Mouse (Mus musculus) forebrain, embryonic 13.5 days (tissue): ENCODE results near the gene Cnih3. TPM values are rescaled to one million over a fixed set of nuclear protein-coding genes. Genes with fewer than 3 reads are reported as not detected.

Experiments
- ATAC-seq: fragments of 200-750 bp; cut with Nextera tagmentation; 2 replicates; pipeline ENCODE4 v1.8.0; 2017
- H3K27ac ChIP-seq: fragments of 300-500 bp; sonication (generic); 2 replicates; pipeline ENCODE4 v1.5.1; 2015; ENCODE audit warnings: inconsistent platforms, mild to moderate bottlenecking, moderate library complexity
- H3K27me3 ChIP-seq: fragments of 300-500 bp; sonication (generic); 2 replicates; pipeline ENCODE4 v1.6.1; 2015; ENCODE audit warnings: mild to moderate bottlenecking, inconsistent platforms
- H3K36me3 ChIP-seq: fragments of 300-500 bp; sonication (generic); 2 replicates; pipeline ENCODE4 v1.6.1; 2015; ENCODE audit warnings: mild to moderate bottlenecking, inconsistent platforms; ENCODE audit not compliant: poor library complexity, severe bottlenecking
- H3K4me1 ChIP-seq: fragments of 300-500 bp; sonication (generic); 2 replicates; pipeline ENCODE4 v1.6.1; 2015; ENCODE audit warnings: inconsistent platforms
- H3K4me2 ChIP-seq: fragments of 300-500 bp; sonication (generic); 2 replicates; pipeline ENCODE4 v1.6.1; 2015; ENCODE audit warnings: inconsistent platforms, mild to moderate bottlenecking, moderate library complexity
- H3K4me3 ChIP-seq: fragments of 300-500 bp; sonication (generic); 2 replicates; pipeline ENCODE4 v1.5.1; 2015; ENCODE audit warnings: mild to moderate bottlenecking, inconsistent platforms
- H3K9ac ChIP-seq: fragments of 300-500 bp; sonication (generic); 2 replicates; pipeline ENCODE4 v1.6.1; 2015; ENCODE audit warnings: mild to moderate bottlenecking, inconsistent platforms
- H3K9me3 ChIP-seq: fragments of 300-500 bp; sonication (generic); replicated peaks from 2 replicates; pipeline ENCODE4 v1.6.1; 2016; ENCODE audit warnings: inconsistent platforms
- WGBS: fragments of 180-500 bp; shearing (Covaris S2); methylation state at CpG from one replicate; pipeline ENCODE4 v1.1.7; 2015; 5-methylcytosine and 5-hydroxymethylcytosine counted together
- polyA plus RNA-seq: library from polyadenylated mRNA; unstranded; fragments of >200 nt; fragmentation: Nextera tagmentation; extraction: Ambion mirVana; gene quantifications from 2 replicates; pipeline ENCODE4 v1.2.1, GENCODE M21; 2015

Gene Cnih3
- polyA plus RNA-seq, 1 experiment from 2014 or later = 9.8 TPM

DNA sequence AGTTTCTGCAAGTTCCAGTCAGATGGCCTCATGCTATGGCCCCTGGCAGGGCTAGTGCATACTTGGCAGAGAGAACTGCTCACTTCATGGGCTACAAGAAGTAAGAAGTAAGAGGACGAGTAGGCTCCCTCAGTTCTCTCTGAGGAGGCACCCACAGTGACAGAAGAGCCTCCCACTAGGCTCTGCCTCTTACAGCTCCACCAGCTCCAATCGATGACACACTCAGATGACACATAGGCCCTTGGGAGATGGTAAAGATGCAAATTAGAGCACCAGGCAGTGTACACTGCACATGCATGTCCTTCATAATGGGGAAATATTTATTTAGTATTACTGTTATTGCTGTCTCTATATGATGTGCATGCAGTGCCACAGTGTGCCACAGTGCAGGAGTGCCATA, 62.6 kb downstream of the Cnih3 start:
- no peak overlapping the region for H3K4me3 ChIP-seq
- no peaks in the 10 kb centered on the region for H3K27me3 ChIP-seq
- peaks cover 33% of the 10 kb centered on the region for H3K4me1 ChIP-seq
- H3K4me2 ChIP-seq = no peak overlapping the region
- no peak overlapping the region for H3K9ac ChIP-seq
- no peaks in the 10 kb centered on the region for H3K9me3 ChIP-seq
- H3K27ac ChIP-seq = no peak overlapping the region
- 75% methylated on average over 2 of the region's 2 CpGs for WGBS
- no peaks in the 10 kb centered on the region for H3K36me3 ChIP-seq
- ATAC-seq = no peak

DNA sequence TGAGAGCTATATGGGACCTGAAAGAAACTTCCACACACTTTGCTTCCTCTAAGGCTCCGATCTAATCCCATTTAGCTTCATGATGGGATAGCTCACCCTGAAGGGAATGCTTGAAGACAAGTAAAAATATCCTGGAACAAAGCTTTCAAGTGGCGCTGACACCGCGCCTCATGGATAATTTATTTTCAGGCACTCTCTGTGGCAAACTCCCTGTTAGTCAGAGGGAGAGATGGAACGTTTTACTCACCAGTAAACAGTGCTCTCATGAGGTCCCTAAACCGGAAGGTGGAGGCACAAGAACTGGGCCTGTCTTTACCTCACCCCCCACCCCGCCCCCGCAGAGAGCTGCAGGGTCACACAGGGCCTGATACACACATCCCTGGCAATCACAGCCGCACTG, 64.4 kb downstream of the Cnih3 start:
- no peak overlapping the region for H3K4me3 ChIP-seq
- H3K4me1 ChIP-seq = peaks cover 31% of the 10 kb centered on the region
- no peak overlapping the region for H3K27ac ChIP-seq
- no peak overlapping the region for H3K4me2 ChIP-seq
- no peak for ATAC-seq
- no peak overlapping the region for H3K9ac ChIP-seq
- 75% methylated on average over 9 of the region's 9 CpGs for WGBS
- H3K36me3 ChIP-seq = no peaks in the 10 kb centered on the region
- H3K27me3 ChIP-seq = no peaks in the 10 kb centered on the region
- no peaks in the 10 kb centered on the region for H3K9me3 ChIP-seq

DNA sequence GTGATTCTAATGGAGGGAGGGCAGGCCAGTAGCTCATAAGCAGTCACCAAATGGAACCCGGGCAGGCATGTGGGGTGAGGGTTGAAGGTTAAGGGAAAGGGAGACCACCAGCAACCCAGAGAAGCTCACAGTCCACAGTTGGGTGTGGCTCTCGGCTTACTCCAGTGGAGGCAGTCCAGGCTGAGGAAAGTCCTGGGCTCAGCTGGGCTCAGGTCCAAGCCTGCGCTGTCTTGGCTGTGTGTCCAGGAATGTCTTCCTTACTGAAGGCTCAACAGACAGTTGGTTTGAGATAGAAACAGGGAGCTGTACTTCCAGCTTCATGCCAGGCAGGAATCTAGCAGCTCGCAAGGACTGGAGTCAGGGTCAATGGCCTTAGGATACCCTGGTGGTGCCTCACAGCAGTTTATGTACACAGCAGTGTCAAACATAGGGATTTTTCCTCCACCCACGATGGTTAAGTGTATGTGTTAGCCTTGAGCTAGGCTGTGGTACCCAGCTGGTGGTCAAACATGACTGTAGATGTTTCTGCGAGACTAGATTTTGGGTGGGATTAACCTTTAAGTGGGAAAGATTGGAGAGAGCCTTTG, 65.6 kb downstream of the Cnih3 start:
- H3K27me3 ChIP-seq = no peaks in the 10 kb centered on the region
- H3K4me3 ChIP-seq = no peak overlapping the region
- no peaks in the 10 kb centered on the region for H3K9me3 ChIP-seq
- H3K36me3 ChIP-seq = no peaks in the 10 kb centered on the region
- 75% methylated on average over 6 of the region's 6 CpGs for WGBS
- no peak for ATAC-seq
- H3K4me2 ChIP-seq = no peak overlapping the region
- H3K27ac ChIP-seq = no peak overlapping the region
- peaks cover 36% of the 10 kb centered on the region for H3K4me1 ChIP-seq
- H3K9ac ChIP-seq = no peak overlapping the region

DNA sequence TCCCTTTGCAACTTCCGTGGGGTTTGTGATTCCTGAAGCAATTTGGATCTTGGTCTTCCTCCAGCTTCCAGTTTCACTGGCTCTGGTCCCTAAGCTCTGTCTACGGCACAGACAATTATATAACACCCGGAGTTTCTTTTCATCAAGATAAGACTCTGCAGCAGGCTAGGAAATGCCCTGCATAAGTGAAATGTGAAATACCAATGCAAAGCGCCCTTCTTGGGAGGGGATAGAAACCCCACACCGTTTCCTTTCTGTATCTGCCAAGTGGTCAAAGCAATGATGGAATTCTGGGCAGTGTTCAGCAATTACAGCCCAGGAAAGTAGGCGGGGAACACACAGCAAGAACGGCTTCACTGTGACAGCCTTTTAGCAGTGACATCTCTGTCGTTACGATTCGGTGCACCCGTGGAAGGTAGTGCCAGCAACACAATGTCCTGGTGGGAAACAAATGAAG, 67.7 kb downstream of the Cnih3 start:
- WGBS = 19% methylated on average over 11 of the region's 11 CpGs
- H3K36me3 ChIP-seq = no peaks in the 10 kb centered on the region
- no peaks in the 10 kb centered on the region for H3K27me3 ChIP-seq
- no peak overlapping the region for H3K9ac ChIP-seq
- H3K4me2 ChIP-seq = no peak overlapping the region
- ATAC-seq = peak; percentile 57
- no peaks in the 10 kb centered on the region for H3K9me3 ChIP-seq
- H3K4me3 ChIP-seq = no peak overlapping the region
- peak overlapping the region; percentile 61 for H3K27ac ChIP-seq
- peaks cover 39% of the 10 kb centered on the region for H3K4me1 ChIP-seq

DNA sequence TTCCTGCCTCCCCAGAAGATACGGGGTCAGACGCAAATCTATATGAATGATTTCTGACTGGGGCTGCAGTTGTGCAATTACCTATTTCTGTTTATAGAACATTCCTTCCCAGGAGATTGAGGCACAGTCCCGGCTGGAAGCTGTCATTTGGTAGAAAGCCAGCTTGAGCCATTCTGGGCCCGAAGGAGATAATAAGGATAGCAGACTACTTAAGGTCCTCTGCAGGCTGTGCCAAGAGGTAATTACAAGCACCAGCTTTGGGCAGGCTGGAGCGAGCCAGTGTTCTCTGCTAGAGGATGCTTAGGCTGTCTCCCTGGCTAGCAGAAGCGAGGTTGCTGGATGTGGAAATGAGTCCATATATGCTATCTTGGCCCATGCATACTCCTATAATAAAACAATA, 70.4 kb downstream of the Cnih3 start:
- Histone ChIP-seq H3K4me1 (peaks cover 36% of the 10 kb centered on the region), H3K9me3 (no peaks in the 10 kb centered on the region)
- WGBS = 51% methylated on average over 6 of the region's 6 CpGs

DNA sequence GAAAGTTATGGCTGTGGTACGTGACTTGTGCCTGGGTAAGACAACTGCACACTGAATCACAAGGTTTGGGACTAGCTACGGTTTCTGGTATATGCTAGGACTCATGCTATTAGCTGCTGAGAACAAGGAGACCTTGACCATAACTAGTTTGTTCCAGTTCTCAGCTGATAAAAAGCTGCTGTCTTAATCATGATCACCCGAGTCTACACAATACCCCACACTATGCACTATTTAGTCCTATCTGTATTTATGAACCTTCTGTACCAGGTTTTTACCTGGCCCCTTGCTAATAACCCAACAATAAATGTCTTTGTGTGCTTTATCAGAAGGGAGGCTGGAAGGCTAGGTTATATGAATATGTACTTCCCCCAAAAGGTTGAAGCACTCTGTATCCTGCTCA, 72.5 kb downstream of the Cnih3 start:
- H3K4me1 ChIP-seq = peaks cover 22% of the 10 kb centered on the region
- no peak for ATAC-seq
- WGBS = 86% methylated on average over 3 of the region's 3 CpGs
- H3K27ac ChIP-seq = no peak overlapping the region
- H3K4me3 ChIP-seq = no peak overlapping the region
- H3K9me3 ChIP-seq = no peaks in the 10 kb centered on the region
- no peak overlapping the region for H3K9ac ChIP-seq
- H3K4me2 ChIP-seq = no peak overlapping the region
- H3K27me3 ChIP-seq = no peaks in the 10 kb centered on the region
- no peaks in the 10 kb centered on the region for H3K36me3 ChIP-seq

More for the DNA sequence above, 70.4 kb downstream of the Cnih3 start:
- Histone ChIP-seq H3K9ac (no peak overlapping the region), H3K27me3 (no peaks in the 10 kb centered on the region), H3K27ac (no peak overlapping the region), H3K4me2 (no peak overlapping the region), H3K4me3 (no peak overlapping the region), H3K36me3 (no peaks in the 10 kb centered on the region)
- ATAC-seq = no peak

DNA sequence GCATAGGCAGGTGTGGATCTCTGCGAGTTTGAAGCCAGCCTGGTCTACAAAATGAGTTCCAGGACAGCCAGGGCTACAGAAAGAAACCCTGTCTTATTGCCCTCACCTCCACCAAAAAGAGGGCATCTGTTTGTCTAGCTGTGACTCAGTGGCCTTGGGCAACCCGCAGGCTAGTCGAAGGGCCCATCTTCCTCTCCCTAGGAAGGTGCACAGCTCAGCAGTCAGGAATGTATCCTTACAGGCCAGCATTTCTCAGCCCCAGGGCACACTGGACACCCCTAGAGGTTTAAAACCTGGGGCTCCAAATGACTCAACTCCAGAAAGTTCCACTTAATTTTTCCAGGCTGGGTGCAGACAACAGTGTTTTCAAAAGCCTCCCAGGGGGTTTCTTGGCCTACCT, 73.0 kb downstream of the Cnih3 start:
- ATAC-seq = no peak
- WGBS = 88% methylated on average over 3 of the region's 3 CpGs
- H3K27me3 ChIP-seq = no peaks in the 10 kb centered on the region
- no peaks in the 10 kb centered on the region for H3K9me3 ChIP-seq
- H3K4me1 ChIP-seq = peaks cover 17% of the 10 kb centered on the region
- H3K36me3 ChIP-seq = no peaks in the 10 kb centered on the region
- no peak overlapping the region for H3K9ac ChIP-seq
- no peak overlapping the region for H3K4me3 ChIP-seq
- H3K4me2 ChIP-seq = no peak overlapping the region
- no peak overlapping the region for H3K27ac ChIP-seq

DNA sequence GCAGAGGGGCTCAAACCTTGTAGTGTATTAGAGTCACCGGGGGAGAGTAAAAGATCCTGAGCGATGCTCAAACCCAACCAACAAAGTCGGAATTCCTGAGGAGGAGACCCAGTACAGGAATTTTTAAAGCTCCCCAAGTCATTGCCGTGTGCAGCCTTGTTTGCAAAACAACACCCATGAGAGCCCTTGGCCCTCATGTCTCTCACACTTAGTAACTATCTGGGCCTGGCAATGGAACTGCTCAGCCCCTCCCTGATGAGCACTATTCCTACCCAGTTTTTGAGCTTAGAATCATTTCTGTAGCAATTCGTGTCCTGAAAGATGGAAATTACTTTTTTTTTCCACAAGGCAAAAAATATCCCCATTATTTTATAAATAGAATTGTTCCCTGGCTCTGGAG, 74.0 kb downstream of the Cnih3 start:
- H3K9ac ChIP-seq = no peak overlapping the region
- peaks cover 8% of the 10 kb centered on the region for H3K4me1 ChIP-seq
- H3K4me3 ChIP-seq = no peak overlapping the region
- H3K27ac ChIP-seq = no peak overlapping the region
- H3K9me3 ChIP-seq = no peaks in the 10 kb centered on the region
- no peak for ATAC-seq
- H3K36me3 ChIP-seq = no peaks in the 10 kb centered on the region
- no peaks in the 10 kb centered on the region for H3K27me3 ChIP-seq
- no peak overlapping the region for H3K4me2 ChIP-seq
- WGBS = 89% methylated on average over 5 of the region's 5 CpGs

DNA sequence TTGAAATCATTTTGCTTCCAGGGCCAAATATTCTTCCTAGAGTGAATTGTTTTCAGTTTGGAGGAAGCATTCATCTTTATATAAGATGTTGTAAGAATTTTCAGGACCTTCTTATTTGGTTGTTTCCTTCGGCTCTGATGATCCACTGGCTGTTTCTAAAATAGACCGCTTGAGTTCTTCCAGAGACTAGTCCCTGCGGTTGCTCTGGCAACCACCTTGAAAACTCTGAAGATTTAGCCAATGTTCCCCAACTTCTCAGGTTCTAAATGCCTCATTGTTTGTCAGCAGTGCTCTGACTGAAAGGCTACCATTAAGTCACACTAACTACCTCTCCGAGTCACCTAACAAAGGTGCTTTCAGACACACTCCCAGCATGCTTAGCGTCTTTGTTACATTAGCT, 80.8 kb downstream of the Cnih3 start:
- Histone ChIP-seq H3K4me2 (no peak overlapping the region), H3K9me3 (no peaks in the 10 kb centered on the region), H3K27ac (no peak overlapping the region), H3K27me3 (no peaks in the 10 kb centered on the region), H3K9ac (no peak overlapping the region), H3K4me3 (no peak overlapping the region), H3K36me3 (no peaks in the 10 kb centered on the region), H3K4me1 (no peaks in the 10 kb centered on the region)
- 74% methylated on average over 5 of the region's 5 CpGs for WGBS
- ATAC-seq = no peak

DNA sequence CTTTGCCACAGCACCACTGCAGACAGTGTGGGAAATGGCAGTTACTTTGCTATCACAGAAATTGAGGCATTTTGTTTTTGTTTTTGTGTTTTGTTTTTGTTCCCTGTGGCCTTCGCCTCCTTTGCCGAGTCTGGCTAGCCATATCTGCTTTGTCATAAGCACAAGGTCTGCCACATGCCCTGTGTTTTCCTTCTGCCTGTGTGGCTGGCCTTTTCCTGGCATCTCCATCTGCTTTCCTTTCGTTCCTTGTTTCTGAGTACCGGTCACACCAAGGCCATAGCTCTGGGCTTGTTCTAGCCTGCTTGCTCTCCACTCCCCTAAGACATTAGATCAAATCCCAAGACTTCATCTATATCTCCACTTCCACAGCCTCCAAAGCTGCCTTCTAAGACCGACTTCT, 83.0 kb downstream of the Cnih3 start:
- H3K9me3 ChIP-seq = no peaks in the 10 kb centered on the region
- no peak overlapping the region for H3K9ac ChIP-seq
- WGBS = 79% methylated on average over 5 of the region's 5 CpGs
- no peak for ATAC-seq
- H3K27me3 ChIP-seq = no peaks in the 10 kb centered on the region
- no peak overlapping the region for H3K27ac ChIP-seq
- no peak overlapping the region for H3K4me2 ChIP-seq
- H3K4me1 ChIP-seq = no peaks in the 10 kb centered on the region
- H3K4me3 ChIP-seq = no peak overlapping the region
- H3K36me3 ChIP-seq = no peaks in the 10 kb centered on the region

DNA sequence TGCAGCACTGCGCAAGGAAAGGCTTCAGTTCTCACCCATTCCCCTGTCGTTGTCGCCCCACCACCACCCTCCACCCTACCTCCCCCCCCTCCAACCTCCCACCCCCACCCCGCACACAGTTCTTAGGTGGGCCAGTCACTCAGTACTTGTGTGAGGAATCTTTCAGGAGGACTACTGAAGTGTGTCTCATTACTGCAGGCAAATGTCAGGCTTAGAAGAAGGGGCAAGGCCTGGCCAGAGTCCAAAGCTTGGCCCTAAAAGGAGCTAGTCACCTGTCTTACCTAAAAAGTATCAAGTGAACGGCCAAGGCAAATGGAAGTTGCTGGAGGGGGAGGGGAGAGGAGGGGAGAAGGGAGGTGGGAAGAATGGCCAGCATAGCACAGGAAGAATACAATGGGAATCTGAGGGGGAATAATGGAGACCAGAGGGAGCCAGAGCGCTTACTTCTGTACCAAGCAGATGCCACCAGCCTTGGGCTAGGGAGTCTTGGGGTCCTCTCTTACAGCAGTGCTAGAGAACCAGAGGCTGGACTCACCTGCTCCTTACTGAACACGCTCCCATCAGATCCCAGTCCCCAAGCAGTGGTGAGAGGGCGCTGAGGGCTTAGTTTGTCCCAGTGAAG, 88.7 kb downstream of the Cnih3 start:
- 61% methylated on average over 8 of the region's 8 CpGs for WGBS
- H3K27ac ChIP-seq = peak overlapping the region; percentile 65
- H3K9ac ChIP-seq = no peak overlapping the region
- no peak overlapping the region for H3K4me3 ChIP-seq
- ATAC-seq = no peak
- no peaks in the 10 kb centered on the region for H3K36me3 ChIP-seq
- no peaks in the 10 kb centered on the region for H3K27me3 ChIP-seq
- H3K4me2 ChIP-seq = no peak overlapping the region
- peaks cover 17% of the 10 kb centered on the region for H3K4me1 ChIP-seq
- H3K9me3 ChIP-seq = no peaks in the 10 kb centered on the region

DNA sequence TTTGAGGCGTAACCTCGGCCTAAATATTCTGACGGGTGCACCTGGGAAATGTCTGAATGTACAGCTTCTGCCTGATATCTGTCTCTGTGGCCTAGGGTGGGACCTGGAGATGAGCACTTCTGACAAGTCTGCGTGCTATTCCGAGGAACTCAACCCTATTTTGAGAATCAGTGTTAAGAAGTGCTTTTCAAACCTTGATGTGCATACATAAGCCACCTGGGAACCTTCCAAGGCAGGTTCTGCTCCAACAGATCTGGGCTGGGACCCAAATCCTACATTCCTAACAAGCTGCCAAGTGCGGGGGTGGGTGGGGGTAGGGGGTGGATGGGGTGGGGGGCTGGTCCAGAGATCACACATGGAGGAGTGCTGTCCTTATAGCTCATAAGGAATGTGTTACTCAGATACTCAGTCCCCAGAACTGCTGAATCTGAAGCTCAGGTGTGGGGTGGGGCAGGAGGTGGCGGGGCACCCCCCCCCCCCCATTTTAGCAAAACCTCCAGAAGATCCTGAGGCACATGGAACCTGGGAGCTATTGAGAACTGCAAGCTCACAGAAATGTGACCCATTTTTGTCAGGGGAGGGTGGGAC, 89.3 kb downstream of the Cnih3 start:
- Histone ChIP-seq H3K9ac (no peak overlapping the region), H3K9me3 (no peaks in the 10 kb centered on the region), H3K4me3 (no peak overlapping the region), H3K36me3 (no peaks in the 10 kb centered on the region), H3K4me2 (no peak overlapping the region), H3K27me3 (no peaks in the 10 kb centered on the region), H3K4me1 (peaks cover 21% of the 10 kb centered on the region), H3K27ac (peak overlapping the region; percentile 65)
- ATAC-seq = no peak
- 82% methylated on average over 7 of the region's 7 CpGs for WGBS

DNA sequence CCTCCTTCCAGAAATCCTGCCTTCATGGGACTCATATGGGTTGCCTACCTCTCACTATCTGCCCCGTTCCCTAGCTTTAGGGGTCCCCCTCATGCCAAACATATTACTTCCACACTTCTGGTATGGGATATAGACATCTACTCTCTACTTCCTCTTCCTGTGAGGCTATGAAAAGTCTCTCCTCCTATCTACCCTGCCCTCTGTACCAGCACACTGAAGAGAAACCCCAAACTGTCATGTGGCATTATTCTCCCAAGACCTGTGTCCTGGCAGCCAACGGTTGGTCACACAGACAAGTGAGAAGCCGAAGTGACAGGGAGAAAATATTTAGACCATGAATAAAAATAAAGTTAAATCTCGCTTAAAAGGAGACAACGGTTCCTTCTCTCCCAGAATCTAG, 92.6 kb downstream of the Cnih3 start:
- H3K9ac ChIP-seq = no peak overlapping the region
- ATAC-seq = no peak
- H3K27ac ChIP-seq = no peak overlapping the region
- no peaks in the 10 kb centered on the region for H3K9me3 ChIP-seq
- peaks cover 21% of the 10 kb centered on the region for H3K4me1 ChIP-seq
- H3K4me3 ChIP-seq = no peak overlapping the region
- H3K36me3 ChIP-seq = no peaks in the 10 kb centered on the region
- 93% methylated on average over 5 of the region's 5 CpGs for WGBS
- H3K4me2 ChIP-seq = no peak overlapping the region
- H3K27me3 ChIP-seq = no peaks in the 10 kb centered on the region
